Mouse (Mus musculus) cerebellum, adult 9-11 months (tissue): ENCODE data around the gene Osbpl8.

ENCODE experiments used
- DNase-seq: peaks from one replicate; pipeline ENCODE4 v3.0.0; 2022

Osbpl8 gene

GRCm38 (mm10) chr10:111320579-111320978 lies 156.0 kb downstream of the Osbpl8 start:
- DNase-seq, result no peak

- no peak for DNase-seq
Observed at GRCm38 (mm10) chr10:111327957-111328356, 163.4 kb downstream of the Osbpl8 start.

- DNase-seq, result peak; percentile 7
Observed at GRCm38 (mm10) chr10:111329326-111329725, 164.8 kb downstream of the Osbpl8 start.

- DNase-seq, result no peak
Observed at GRCm38 (mm10) chr10:111334902-111335301, 170.3 kb downstream of the Osbpl8 start.

GRCm38 (mm10) chr10:111335517-111336352 lies 171.2 kb downstream of the Osbpl8 start:
- DNase-seq, result no peak

GRCm38 (mm10) chr10:111336353-111336713 lies 171.8 kb downstream of the Osbpl8 start:
- no peak for DNase-seq

- no peak for DNase-seq
Observed at GRCm38 (mm10) chr10:111339296-111339695, 174.7 kb downstream of the Osbpl8 start.

- DNase-seq, result no peak
Observed at GRCm38 (mm10) chr10:111341761-111342160, 177.2 kb downstream of the Osbpl8 start.

- DNase-seq, result peak; percentile 28
Observed at GRCm38 (mm10) chr10:111343555-111343954, 179.0 kb downstream of the Osbpl8 start.
